Mouse (Mus musculus) MEL (cell line): Measurements from ENCODE around the gene Spata3. TPM values are rescaled to one million over a fixed set of nuclear protein-coding genes. Genes with fewer than 3 reads are reported as not detected.
"Not testable (repeated sequence)": the region's sequence is repeated elsewhere in the genome, so short reads cannot be mapped to it uniquely, and the experiment has no call there.

Experiments used
- DNase-seq: peaks from one replicate; pipeline ENCODE4 v3.0.0; 2011; ENCODE audit warnings: low read depth, low spot score
- H3K27ac ChIP-seq: 2 replicates; pipeline ENCODE4 v1.5.1; 2012; ENCODE audit warnings: low read depth, mild to moderate bottlenecking, control low read depth, low read length, moderate library complexity; ENCODE audit not compliant: control insufficient read depth
- H3K27me3 ChIP-seq, 2 experiments: fragments of 150-350 bp in 1 of 2; sonication (generic) in 1 of 2; 2 replicates each; pipeline ENCODE4 v1.6.1; 2012; ENCODE audit warnings: low read length in 2 of 2, mild to moderate bottlenecking in 2 of 2, improper control_type of control experiment in 1 of 2, moderate library complexity in 1 of 2; ENCODE audit not compliant: insufficient read depth in 2 of 2, control insufficient read depth in 1 of 2
- H3K36me3 ChIP-seq, 2 experiments: 2 replicates each; pipeline ENCODE4 v1.6.1; 2012 to 2014; ENCODE audit warnings: low read length in 2 of 2, improper control_type of control experiment in 1 of 2, inconsistent platforms in 1 of 2, mild to moderate bottlenecking in 1 of 2; ENCODE audit not compliant: insufficient read depth in 2 of 2, control insufficient read depth in 1 of 2
- H3K4me1 ChIP-seq, 2 experiments: fragments of 150-350 bp in 1 of 2; sonication (generic) in 1 of 2; 2 replicates each; pipeline ENCODE4 v1.6.1; 2012; ENCODE audit warnings: low read length in 2 of 2, improper control_type of control experiment in 1 of 2, mild to moderate bottlenecking in 1 of 2; ENCODE audit not compliant: insufficient read depth in 2 of 2, control insufficient read depth in 1 of 2
- H3K4me3 ChIP-seq, 2 experiments: fragments of 150-350 bp in 1 of 2; sonication (generic) in 1 of 2; 2 replicates each; pipeline ENCODE4 v1.5.1; 2012; ENCODE audit warnings: low read depth in 2 of 2, low read length in 2 of 2, mild to moderate bottlenecking in 2 of 2, moderate library complexity in 2 of 2, control low read depth in 1 of 2, improper control_type of control experiment in 1 of 2; ENCODE audit not compliant: control insufficient read depth in 1 of 2, insufficient read depth in 1 of 2
- H3K79me2 ChIP-seq: 2 replicates; pipeline ENCODE4 v1.6.1; 2012; ENCODE audit warnings: mild to moderate bottlenecking, low read length, moderate library complexity; ENCODE audit not compliant: control insufficient read depth, poor library complexity, insufficient read depth
- H3K9ac ChIP-seq: 2 replicates; pipeline ENCODE4 v1.6.1; 2012; ENCODE audit warnings: low read depth, mild to moderate bottlenecking, control low read depth, low read length, moderate library complexity; ENCODE audit not compliant: control insufficient read depth, poor library complexity, severe bottlenecking
- H3K9me3 ChIP-seq: fragments of 150-350 bp; sonication (generic); replicated peaks from 2 replicates; pipeline ENCODE4 v1.6.1; 2012; ENCODE audit warnings: mild to moderate bottlenecking, low read length, improper control_type of control experiment, moderate library complexity; ENCODE audit not compliant: insufficient read depth
- CHD2 ChIP-seq: IDR thresholded peaks from 2 replicates; pipeline ENCODE4 v1.6.1; 2011; ENCODE audit warnings: low read length, improper control_type of control experiment
- E2F4 ChIP-seq: IDR thresholded peaks from 2 replicates; pipeline ENCODE4 v1.6.1; 2011; ENCODE audit warnings: low read depth, low read length, improper control_type of control experiment, borderline replicate concordance
- ELF1 ChIP-seq: IDR thresholded peaks from 2 replicates; pipeline ENCODE4 v1.6.1; 2014; ENCODE audit warnings: low read depth, mild to moderate bottlenecking, inconsistent platforms, low read length, improper control_type of control experiment, moderate library complexity
- ETS1 ChIP-seq: IDR thresholded peaks from 2 replicates; pipeline ENCODE4 v1.6.1; 2012; ENCODE audit warnings: low read depth, mild to moderate bottlenecking, inconsistent platforms, low read length, improper control_type of control experiment, moderate library complexity
- JUND ChIP-seq: IDR thresholded peaks from 2 replicates; pipeline ENCODE4 v1.6.1; 2011; ENCODE audit warnings: low read depth, mild to moderate bottlenecking, improper control_type of control experiment, low read length
- KAT2A ChIP-seq: conservative IDR thresholded peaks from 2 replicates; pipeline ENCODE4 v1.6.1; 2012; ENCODE audit warnings: low read depth, low read length, improper control_type of control experiment, inconsistent platforms
- MAZ ChIP-seq: IDR thresholded peaks from 2 replicates; pipeline ENCODE4 v1.6.1; 2012; ENCODE audit warnings: low read depth, mild to moderate bottlenecking, inconsistent platforms, low read length, improper control_type of control experiment
- MEF2A ChIP-seq: IDR thresholded peaks from 2 replicates; pipeline ENCODE4 v1.6.1; 2014; ENCODE audit warnings: low read depth, mild to moderate bottlenecking, inconsistent platforms, low read length, improper control_type of control experiment; ENCODE audit not compliant: poor library complexity, insufficient replicate concordance, severe bottlenecking; ENCODE audit errors: extremely low read depth
- MYC ChIP-seq: IDR thresholded peaks from 2 replicates; pipeline ENCODE4 v1.6.1; 2011; ENCODE audit warnings: low read depth, mild to moderate bottlenecking, low read length, improper control_type of control experiment, moderate library complexity
- NELFE ChIP-seq: IDR thresholded peaks from 2 replicates; pipeline ENCODE4 v1.6.1; 2011; ENCODE audit warnings: low read depth, low read length, improper control_type of control experiment
- POLR2A ChIP-seq, 2 experiments: IDR thresholded peaks; 2 replicates each; pipeline ENCODE4 v1.6.1; 2011 to 2012; ENCODE audit warnings: low read length in 2 of 2, mild to moderate bottlenecking in 2 of 2, control low read depth in 1 of 2, improper control_type of control experiment in 1 of 2, low read depth in 1 of 2, moderate library complexity in 1 of 2; ENCODE audit not compliant: control insufficient read depth in 1 of 2, insufficient read depth in 1 of 2, poor library complexity in 1 of 2
- POLR2AphosphoS2 ChIP-seq: IDR thresholded peaks from 2 replicates; pipeline ENCODE4 v1.6.1; 2011; ENCODE audit warnings: low read length, improper control_type of control experiment
- POLR2AphosphoS5 ChIP-seq: IDR thresholded peaks from 2 replicates; pipeline ENCODE4 v1.6.1; 2012; ENCODE audit warnings: low read depth, borderline replicate concordance, mild to moderate bottlenecking, inconsistent platforms, low read length, moderate library complexity, mixed read lengths
- RAD21 ChIP-seq: IDR thresholded peaks from 2 replicates; pipeline ENCODE4 v1.6.1; 2011; ENCODE audit warnings: mild to moderate bottlenecking, low read depth, low read length, improper control_type of control experiment
- TBP ChIP-seq: IDR thresholded peaks from 2 replicates; pipeline ENCODE4 v1.8.0; 2011; ENCODE audit warnings: low read depth, low read length, improper control_type of control experiment
- USF1 ChIP-seq: IDR thresholded peaks from 2 replicates; pipeline ENCODE4 v1.6.1; 2014; ENCODE audit warnings: low read depth, mild to moderate bottlenecking, inconsistent platforms, low read length, improper control_type of control experiment, moderate library complexity
- USF2 ChIP-seq, 2 experiments: IDR thresholded peaks; 2 replicates each; pipeline ENCODE4 v1.6.1; 2011 to 2012; ENCODE audit warnings: improper control_type of control experiment in 2 of 2, low read length in 2 of 2, borderline replicate concordance in 1 of 2, inconsistent platforms in 1 of 2, low read depth in 1 of 2, mild to moderate bottlenecking in 1 of 2; ENCODE audit not compliant: insufficient read depth in 1 of 2
- polyA plus RNA-seq, 2 experiments: library from polyadenylated mRNA; stranded (reverse) in 1 of 2; unstranded in 1 of 2; fragments of >175 nt in 1 of 2; fragments of >200 nt in 1 of 2; gene quantifications; 2 replicates each; pipeline versions ENCODE4 v1.2.1 to v1.2.4; 2012; ENCODE audit warnings: low replicate concordance in 2 of 2, low read depth in 1 of 2; ENCODE audit not compliant: insufficient read length in 2 of 2, insufficient read depth in 1 of 2, missing spikeins in 1 of 2
- total RNA-seq: library from RNA; depleted of rRNA; stranded (reverse); fragments of 300-350 nt; gene quantifications from 2 replicates; pipeline ENCODE4 v1.2.3, GENCODE M21; 2012

The Spata3 gene
- total and polyA plus RNA-seq, 3 experiments: not detected

- H3K4me3 ChIP-seq: no peak overlapping the region
- H3K9me3 ChIP-seq: no peaks in the 10 kb centered on the region
- no peak for DNase-seq
- H3K9ac ChIP-seq: no peak overlapping the region
- H3K27ac ChIP-seq: no peak overlapping the region
- peaks cover 5 to 16% of the 10 kb centered on the region in 2 experiments for H3K27me3 ChIP-seq
- H3K4me1 ChIP-seq: no peaks in the 10 kb centered on the region
- no peaks in the 10 kb centered on the region for H3K79me2 ChIP-seq
- TF ChIP-seq USF2 (IDR thresholded peaks at IDR 0.05; ENCODE audit: borderline replicate concordance in 1 of 2, insufficient read depth in 1 of 2, low read depth in 1 of 2, low read length in 2 of 2) (no peak), KAT2A (no peak), MEF2A (no peak), POLR2A (IDR thresholded peaks at IDR 0.05; ENCODE audit: control insufficient read depth in 1 of 2, insufficient read depth in 1 of 2, low read depth in 1 of 2, low read length in 2 of 2, poor library complexity in 1 of 2) (no peak), ETS1 (no peak), TBP (no peak), NELFE (no peak), POLR2AphosphoS5 (no peak), MYC (no peak), JUND (no peak), RAD21 (no peak), CHD2 (no peak), MAZ (no peak), ELF1 (no peak), USF1 (no peak), POLR2AphosphoS2 (no peak), E2F4 (no peak)
- no peaks in the 10 kb centered on the region for H3K36me3 ChIP-seq
Measured at GRCm38 (mm10) chr1:85988351-85988750, 28.3 kb upstream of the Spata3 start.

GRCm38 (mm10) chr1:85988882-85989281 lies 27.7 kb upstream of the Spata3 start:
- H3K79me2 ChIP-seq, H3K9ac ChIP-seq, H3K4me1 ChIP-seq, H3K9me3 ChIP-seq, H3K4me3 ChIP-seq, DNase-seq, H3K27ac ChIP-seq, H3K36me3 ChIP-seq: not testable (repeated sequence)
- H3K27me3 ChIP-seq: peaks cover 5 to 16% of the 10 kb centered on the region in 2 experiments
